Mouse (Mus musculus) ZHBTc4 (cell line): ENCODE measurements around the gene Gm14443.
"Not testable (repeated sequence)": the region's sequence is repeated elsewhere in the genome, so short reads cannot be mapped to it uniquely, and the experiment has no call there.

ENCODE experiments used
- DNase-seq: peaks from one replicate; pipeline ENCODE4 v3.0.0-alpha.2; 2011; ENCODE audit warnings: low read depth, low spot score

Gene Gm14443

GRCm38 (mm10) chr2:175175401-175176180 is at the start of gene Gm14443:
Gene Gm14443 (minus strand): TSS chr2:175175871.
- peak; percentile 96 for DNase-seq

GRCm38 (mm10) chr2:175206732-175207131 is 31.1 kb upstream of the Gm14443 start, which contains the start of gene Gm14391:
Gene Gm14391 (minus strand): TSS chr2:175206917.
- DNase-seq: not testable (repeated sequence)

GRCm38 (mm10) chr2:175179008-175179407 is 3.3 kb upstream of the Gm14443 start:
- not testable (repeated sequence) for DNase-seq

- no peak for DNase-seq
These were observed 641 bp upstream of the Gm14443 start for GRCm38 (mm10) chr2:175176312-175176711.

- not testable (repeated sequence) for DNase-seq
These were observed 1.6 kb downstream of the Gm14443 start for GRCm38 (mm10) chr2:175174058-175174457.

- not testable (repeated sequence) for DNase-seq
These were observed 2.6 kb downstream of the Gm14443 start for GRCm38 (mm10) chr2:175172906-175173595.

- no peak for DNase-seq
These were observed 3.5 kb downstream of the Gm14443 start for GRCm38 (mm10) chr2:175172123-175172522.

GRCm38 (mm10) chr2:175166870-175167269 is 8.8 kb downstream of the Gm14443 start:
- not testable (repeated sequence) for DNase-seq

- not testable (repeated sequence) for DNase-seq
These were observed 10.6 kb downstream of the Gm14443 start for GRCm38 (mm10) chr2:175165110-175165509.

- DNase-seq: not testable (repeated sequence)
These were observed 14.2 kb downstream of the Gm14443 start for GRCm38 (mm10) chr2:175161438-175161837.

GRCm38 (mm10) chr2:175158642-175159041 is 17.0 kb downstream of the Gm14443 start:
- DNase-seq: no peak

- DNase-seq: no peak
These were observed 19.0 kb downstream of the Gm14443 start for GRCm38 (mm10) chr2:175156696-175157095.

- not testable (repeated sequence) for DNase-seq
These were observed 33.7 kb downstream of the Gm14443 start, which contains the start of gene Gm14399 for GRCm38 (mm10) chr2:175141993-175142295. Gene Gm14399 (minus strand): TSS chr2:175142012.

- not testable (repeated sequence) for DNase-seq
These were observed 34.3 kb downstream of the Gm14443 start for GRCm38 (mm10) chr2:175141118-175141992.

GRCm38 (mm10) chr2:175140624-175141023 is 35.0 kb downstream of the Gm14443 start:
- not testable (repeated sequence) for DNase-seq
